Mouse (Mus musculus): ENCODE results near the gene Prss41. TPM values are rescaled to one million over a fixed set of nuclear protein-coding genes. Genes with fewer than 3 reads are reported as not detected.

Gene Prss41
- polyA plus RNA-seq, 2 experiments: 0.06 to 0.18 TPM

GRCm38 (mm10) chr17:23806867-23807266 is 37.1 kb downstream of the Prss41 start:
- Histone ChIP-seq H3K27ac (no peak overlapping the region), H3K9ac (replicated peaks) (no peak overlapping the region), H3K4me3 (ENCODE audit: insufficient read depth in 1 of 2, low read depth in 2 of 2, low read length in 2 of 2) (no peak overlapping the region), H3K4me1 (replicated peaks; ENCODE audit: control insufficient read depth in 2 of 2, insufficient read depth in 2 of 2, low read length in 1 of 2) (peaks cover 6 to 10% of the 10 kb centered on the region in 2 experiments; a peak in 3 of 4 replicates), H3K4me2 (ENCODE audit: low read depth) (no peak overlapping the region), H3K9me3 (ENCODE audit: control insufficient read depth, low read length) (no peaks in the 10 kb centered on the region), H3K27me3 (ENCODE audit: control insufficient read depth, insufficient read depth, low read length) (no peaks in the 10 kb centered on the region), H3K36me3 (replicated peaks; ENCODE audit: control insufficient read depth, insufficient read depth, low read depth) (peaks cover 51% of the 10 kb centered on the region)
- ATAC-seq (ENCODE audit: insufficient read depth) (no peak), DNase-seq (ENCODE audit: low read depth in 3 of 3, low spot score in 3 of 3) (no peak)
- WGBS (ENCODE audit: insufficient replicate concordance): 80% methylated on average over 25 of the region's 25 CpGs
- TF ChIP-seq CTCF (IDR thresholded peaks at IDR 0.05; ENCODE audit: low read depth): no peak
- TF ChIP-seq EP300 (IDR thresholded peaks at IDR 0.05; ENCODE audit: low read depth): no peak

- H3K9ac ChIP-seq (replicated peaks): peak overlapping the region; percentile 99
- peaks cover 28% of the 10 kb centered on the region for H3K36me3 ChIP-seq (replicated peaks; ENCODE audit: control insufficient read depth, insufficient read depth, low read depth)
- peak overlapping the region; percentile 49 for H3K27ac ChIP-seq
- WGBS (ENCODE audit: insufficient replicate concordance): under 1% methylated on average over 8 of the region's 8 CpGs
- peak overlapping the region; percentile 91 for H3K4me2 ChIP-seq (ENCODE audit: low read depth)
- H3K4me1 ChIP-seq (replicated peaks; ENCODE audit: control insufficient read depth in 2 of 2, insufficient read depth in 2 of 2, low read length in 1 of 2): peaks cover 8 to 13% of the 10 kb centered on the region in 2 experiments
- no peaks in the 10 kb centered on the region for H3K27me3 ChIP-seq (ENCODE audit: control insufficient read depth, insufficient read depth, low read length)
- no peaks in the 10 kb centered on the region for H3K9me3 ChIP-seq (ENCODE audit: control insufficient read depth, low read length)
- ATAC-seq (ENCODE audit: insufficient read depth): no peak
- H3K4me3 ChIP-seq (ENCODE audit: insufficient read depth in 1 of 2, low read depth in 2 of 2, low read length in 2 of 2): peak overlapping the region; percentile 90
- TF ChIP-seq CTCF (IDR thresholded peaks at IDR 0.05; ENCODE audit: low read depth) (no peak), EP300 (IDR thresholded peaks at IDR 0.05; ENCODE audit: low read depth) (no peak)
- no peak for DNase-seq (ENCODE audit: low read depth in 3 of 3, low spot score in 3 of 3)
Observed at GRCm38 (mm10) chr17:23804426-23805085, 39.4 kb downstream of the Prss41 start.

- under 1% methylated on average over 79 of the region's 83 CpGs for WGBS (ENCODE audit: insufficient replicate concordance)
- H3K9me3 ChIP-seq (ENCODE audit: control insufficient read depth, low read length): no peaks in the 10 kb centered on the region
- H3K36me3 ChIP-seq (replicated peaks; ENCODE audit: control insufficient read depth, insufficient read depth, low read depth): peaks cover 18% of the 10 kb centered on the region
- H3K9ac ChIP-seq (replicated peaks): peak overlapping the region; percentile 99
- H3K4me3 ChIP-seq (ENCODE audit: insufficient read depth in 1 of 2, low read depth in 2 of 2, low read length in 2 of 2): peak overlapping the region; percentile 90
- peak overlapping the region; percentile 93 for H3K27ac ChIP-seq
- DNase-seq (ENCODE audit: low read depth in 3 of 3, low spot score in 3 of 3) (peak; percentile 78 to 82 (median 79)), ATAC-seq (ENCODE audit: insufficient read depth) (peak; percentile 74)
- H3K4me2 ChIP-seq (ENCODE audit: low read depth): peak overlapping the region; percentile 91
- no peaks in the 10 kb centered on the region for H3K27me3 ChIP-seq (ENCODE audit: control insufficient read depth, insufficient read depth, low read length)
- TF ChIP-seq EP300 (IDR thresholded peaks at IDR 0.05; ENCODE audit: low read depth) (no peak), CTCF (IDR thresholded peaks at IDR 0.05; ENCODE audit: low read depth) (no peak)
- H3K4me1 ChIP-seq (replicated peaks; ENCODE audit: control insufficient read depth in 2 of 2, insufficient read depth in 2 of 2, low read length in 1 of 2): peaks cover 8 to 13% of the 10 kb centered on the region in 2 experiments
Observed at GRCm38 (mm10) chr17:23803366-23804041, 40.5 kb downstream of the Prss41 start.

GRCm38 (mm10) chr17:23802746-23803365 is 41.1 kb downstream of the Prss41 start:
- Histone ChIP-seq H3K4me3 (ENCODE audit: insufficient read depth in 1 of 2, low read depth in 2 of 2, low read length in 2 of 2) (peak overlapping the region; percentile 90), H3K9ac (replicated peaks) (peak overlapping the region; percentile 99), H3K4me2 (ENCODE audit: low read depth) (peak overlapping the region; percentile 91), H3K27me3 (ENCODE audit: control insufficient read depth, insufficient read depth, low read length) (no peaks in the 10 kb centered on the region), H3K4me1 (replicated peaks; ENCODE audit: control insufficient read depth in 2 of 2, insufficient read depth in 2 of 2, low read length in 1 of 2) (peaks cover 8 to 13% of the 10 kb centered on the region in 2 experiments), H3K27ac (peak overlapping the region; percentile 93), H3K9me3 (ENCODE audit: control insufficient read depth, low read length) (no peaks in the 10 kb centered on the region), H3K36me3 (replicated peaks; ENCODE audit: control insufficient read depth, insufficient read depth, low read depth) (peaks cover 11% of the 10 kb centered on the region)
- DNase-seq (ENCODE audit: low read depth in 3 of 3, low spot score in 3 of 3) (peak; percentile 94 to 97 (median 94)), ATAC-seq (ENCODE audit: insufficient read depth) (peak; percentile 97)
- no peak for TF ChIP-seq CTCF (IDR thresholded peaks at IDR 0.05; ENCODE audit: low read depth)
- TF ChIP-seq EP300 (IDR thresholded peaks at IDR 0.05; ENCODE audit: low read depth): peak; percentile 14; the same call in 1 of the 2 replicates
- WGBS (ENCODE audit: insufficient replicate concordance): under 1% methylated on average over 60 of the region's 60 CpGs

- H3K27ac ChIP-seq: no peak overlapping the region
- H3K4me2 ChIP-seq (ENCODE audit: low read depth): peak overlapping the region; percentile 91
- DNase-seq (ENCODE audit: low read depth in 3 of 3, low spot score in 3 of 3): no peak
- H3K36me3 ChIP-seq (replicated peaks; ENCODE audit: control insufficient read depth, insufficient read depth, low read depth): no peaks in the 10 kb centered on the region
- H3K9ac ChIP-seq (replicated peaks): no peak overlapping the region
- no peaks in the 10 kb centered on the region for H3K9me3 ChIP-seq (ENCODE audit: control insufficient read depth, low read length)
- H3K4me1 ChIP-seq (replicated peaks; ENCODE audit: control insufficient read depth in 2 of 2, insufficient read depth in 2 of 2, low read length in 1 of 2): peaks cover 8 to 13% of the 10 kb centered on the region in 2 experiments
- H3K4me3 ChIP-seq (ENCODE audit: insufficient read depth in 1 of 2, low read depth in 2 of 2, low read length in 2 of 2): no peak overlapping the region
- 83% methylated on average over 10 of the region's 10 CpGs for WGBS (ENCODE audit: insufficient replicate concordance)
- no peaks in the 10 kb centered on the region for H3K27me3 ChIP-seq (ENCODE audit: control insufficient read depth, insufficient read depth, low read length)
- no peak for ATAC-seq (ENCODE audit: insufficient read depth)
- no peak for TF ChIP-seq CTCF (IDR thresholded peaks at IDR 0.05; ENCODE audit: low read depth)
- no peak for TF ChIP-seq EP300 (IDR thresholded peaks at IDR 0.05; ENCODE audit: low read depth)
Observed at GRCm38 (mm10) chr17:23801627-23802026, 42.3 kb downstream of the Prss41 start.
